Mouse (Mus musculus) thymus, postnatal 14 days (tissue): ENCODE results near the gene Mgme1.

Experiments used
- DNase-seq: peaks from one replicate; pipeline ENCODE4 v3.0.0; 2021

The Mgme1 gene

DNA sequence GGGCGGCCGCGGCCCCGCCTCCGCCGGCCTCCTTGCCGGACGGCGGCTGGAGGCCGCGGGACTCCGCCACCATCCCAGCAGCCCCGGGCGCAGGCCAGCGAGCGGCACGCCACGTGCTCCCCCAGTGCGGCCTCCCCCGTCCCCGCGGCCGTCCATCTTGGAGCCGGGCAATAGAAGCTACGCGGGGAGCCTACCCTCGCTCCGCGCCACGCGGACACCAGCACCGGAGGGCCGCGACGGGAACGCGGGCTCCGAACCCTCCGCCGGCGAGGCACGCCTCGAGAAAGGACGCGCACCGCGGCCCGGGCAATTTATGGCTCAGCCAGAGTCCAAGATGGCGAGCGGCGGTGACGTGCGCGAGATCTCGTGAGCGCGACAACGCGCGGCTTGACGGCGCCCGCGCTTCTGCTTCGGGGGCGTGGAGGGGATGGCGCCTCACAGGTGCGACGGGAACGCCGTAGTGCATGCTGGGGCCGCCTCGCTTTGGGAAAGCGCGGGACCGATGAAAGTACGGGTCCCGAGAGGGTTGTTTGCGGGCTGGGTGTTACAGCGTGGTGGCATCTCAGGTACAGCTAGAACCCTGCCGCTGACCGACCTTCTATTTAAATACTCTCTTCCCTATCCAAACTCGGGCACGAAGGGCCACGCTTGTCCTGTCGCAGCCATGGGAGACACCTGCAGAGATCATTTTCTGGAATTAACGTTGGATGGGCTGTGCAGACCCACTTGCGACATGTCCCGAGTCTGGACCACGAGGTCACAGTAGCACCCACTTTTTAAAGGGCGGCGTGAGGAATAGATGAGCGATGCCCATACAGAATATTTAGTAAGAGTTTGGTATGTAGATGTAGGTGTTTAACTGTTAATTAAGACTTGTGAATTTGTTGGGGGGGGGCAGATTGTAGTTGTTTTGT lies at the start of gene Mgme1, which contains the start of gene Snx5:
Gene Mgme1 (plus strand): TSS at position 157 of the 914 bp plus-strand sequence.
Gene Snx5 (minus strand): TSS at position 400 of the 914 bp plus-strand sequence.
- peak; percentile 95 for DNase-seq

DNA sequence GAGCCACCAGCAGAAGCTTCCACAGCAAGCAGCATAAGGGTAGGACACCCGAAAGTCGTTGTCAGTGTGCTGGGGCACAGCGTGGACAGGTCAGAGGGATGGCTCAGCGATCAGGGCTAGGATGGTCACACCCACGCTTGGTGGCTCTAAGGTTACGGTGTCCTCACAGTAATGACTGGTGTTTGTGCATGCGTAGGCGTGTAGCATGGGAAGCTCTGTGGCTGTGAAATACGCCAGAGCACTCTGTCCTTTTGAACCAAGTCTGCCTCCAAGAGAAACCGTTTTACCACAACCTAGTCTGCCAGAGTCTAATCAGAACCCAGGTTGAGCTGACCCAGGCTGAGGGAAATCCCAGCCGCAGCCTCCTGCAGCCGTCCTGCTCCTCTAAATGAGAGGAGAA lies 46.1 kb upstream of the Mgme1 start:
- no peak for DNase-seq

DNA sequence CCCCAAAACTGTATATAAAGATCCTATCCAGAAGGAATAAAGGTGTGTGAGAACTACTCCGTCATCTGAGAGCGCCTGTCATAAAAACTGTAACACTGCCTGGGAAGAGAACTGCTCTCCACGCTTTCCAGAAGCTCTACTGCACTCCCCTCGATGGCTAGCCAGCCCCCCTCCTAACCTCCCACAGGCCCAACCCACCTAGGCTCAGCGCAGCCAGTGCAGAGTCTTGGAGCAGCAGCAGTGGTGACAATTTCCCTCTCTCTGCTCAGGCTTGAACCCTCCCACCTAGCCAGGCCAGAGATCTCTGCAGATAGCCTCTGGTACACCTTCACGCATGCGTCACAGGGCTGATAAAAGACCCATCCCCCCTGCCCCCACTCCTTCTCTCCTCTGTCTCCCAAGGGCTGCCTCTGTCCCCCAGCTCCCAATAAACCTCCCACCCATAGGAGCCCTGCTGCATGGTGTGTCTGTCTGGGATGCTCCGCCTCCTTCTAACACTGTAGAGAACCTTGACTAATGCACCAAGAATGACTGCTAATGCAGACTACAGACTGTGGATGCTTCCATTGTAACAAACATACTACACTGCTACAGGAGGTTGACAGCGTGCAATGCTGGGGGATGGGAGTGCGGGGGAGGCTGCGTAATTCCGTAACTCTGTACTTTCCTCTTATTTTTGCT lies 43.4 kb upstream of the Mgme1 start:
- DNase-seq = no peak

DNA sequence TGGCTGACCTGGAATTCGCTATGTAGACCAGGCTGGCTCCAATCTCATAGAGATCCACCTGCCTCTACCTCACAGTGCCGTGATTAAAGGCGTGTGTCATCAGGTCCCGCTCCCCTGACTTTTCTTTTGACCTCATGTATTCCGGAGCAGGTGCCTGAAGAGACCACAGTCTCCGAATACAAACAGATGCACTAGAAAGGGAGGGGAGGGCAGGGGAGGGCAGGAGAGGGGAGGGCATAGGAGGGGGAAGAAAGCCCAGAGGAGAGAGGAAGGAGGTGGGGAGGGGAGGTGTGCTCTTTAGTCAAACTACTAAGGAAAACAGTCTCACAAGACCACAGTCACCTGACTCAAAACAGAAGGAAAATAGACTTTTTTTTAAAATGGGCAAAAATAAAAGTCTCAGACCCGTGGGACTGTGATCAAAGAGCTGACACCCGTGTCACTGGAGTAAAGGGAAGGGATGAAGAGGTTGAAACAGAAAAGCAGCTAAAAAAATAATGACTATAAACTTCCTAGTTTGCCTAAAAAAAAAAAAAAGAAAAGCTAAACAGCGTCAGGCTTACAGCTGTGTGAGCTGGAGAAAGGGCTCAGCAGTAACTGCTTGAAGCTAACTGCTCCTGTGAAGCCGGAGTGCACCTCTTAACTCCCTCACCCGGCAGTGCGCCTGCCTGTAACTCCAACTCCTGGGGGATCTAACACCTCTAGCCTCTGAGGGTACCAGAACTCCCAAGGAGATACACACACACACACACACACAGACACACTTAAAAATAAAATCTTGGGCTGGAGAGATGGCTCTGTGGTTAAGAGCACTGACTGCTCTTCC lies 41.7 kb upstream of the Mgme1 start:
- DNase-seq = peak; percentile 66

DNA sequence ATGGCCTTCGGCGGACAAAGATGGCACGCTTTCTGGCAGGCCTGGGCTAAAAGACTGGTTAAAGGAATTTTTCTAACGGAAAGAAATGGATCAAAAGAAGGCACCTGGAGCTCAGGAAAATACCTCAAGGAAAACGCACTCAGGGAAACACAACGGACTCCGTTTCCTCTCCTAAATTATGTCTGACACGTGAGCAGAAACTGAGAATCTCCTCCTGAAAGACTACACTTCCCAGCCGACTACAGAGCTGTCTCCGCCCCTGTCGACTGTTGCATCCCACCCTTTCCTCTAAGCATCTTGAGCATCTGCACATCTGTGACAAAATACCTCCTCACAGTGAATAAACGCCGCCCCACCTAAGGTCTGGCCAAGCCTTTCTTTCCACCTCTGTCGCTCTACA lies 40.8 kb upstream of the Mgme1 start:
- DNase-seq = no peak

DNA sequence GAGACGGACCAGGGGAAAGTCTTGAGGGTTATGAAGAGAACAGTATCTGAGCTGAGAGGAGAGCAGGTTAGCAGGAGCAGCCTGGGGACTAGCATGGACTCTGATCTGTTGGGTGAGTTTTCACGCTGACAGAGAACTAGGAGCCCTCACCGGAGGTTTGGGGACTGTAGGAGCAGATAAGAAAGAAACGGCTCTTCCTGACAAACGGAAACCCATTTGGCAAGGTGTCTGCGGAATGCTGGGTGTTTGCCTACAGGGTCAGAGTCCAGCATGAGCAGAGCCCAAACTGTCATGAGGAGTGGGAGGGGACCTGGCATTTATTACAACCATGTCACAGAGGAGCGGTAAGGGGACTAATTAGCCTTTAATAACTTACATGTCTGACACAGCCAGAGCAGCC lies 40.0 kb upstream of the Mgme1 start:
- DNase-seq = no peak

DNA sequence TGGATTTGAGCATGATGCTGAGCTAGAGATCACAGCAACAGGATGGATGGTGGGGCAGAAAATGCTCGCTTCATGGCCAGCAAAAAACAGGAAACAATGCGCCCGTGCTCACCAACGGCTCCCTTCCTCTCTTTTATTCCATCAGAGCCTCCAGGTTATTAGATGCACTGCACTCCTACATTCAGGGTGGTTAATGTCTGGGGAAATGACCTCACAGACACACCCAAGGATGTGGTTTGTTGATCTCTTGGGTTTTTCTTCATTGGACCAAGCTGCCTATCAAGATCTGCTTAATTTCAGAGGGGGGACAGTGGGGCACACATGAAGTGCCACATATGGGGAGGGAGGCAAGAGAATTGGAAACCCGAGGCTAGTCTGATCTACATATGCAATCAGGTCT lies 39.3 kb upstream of the Mgme1 start:
- no peak for DNase-seq

DNA sequence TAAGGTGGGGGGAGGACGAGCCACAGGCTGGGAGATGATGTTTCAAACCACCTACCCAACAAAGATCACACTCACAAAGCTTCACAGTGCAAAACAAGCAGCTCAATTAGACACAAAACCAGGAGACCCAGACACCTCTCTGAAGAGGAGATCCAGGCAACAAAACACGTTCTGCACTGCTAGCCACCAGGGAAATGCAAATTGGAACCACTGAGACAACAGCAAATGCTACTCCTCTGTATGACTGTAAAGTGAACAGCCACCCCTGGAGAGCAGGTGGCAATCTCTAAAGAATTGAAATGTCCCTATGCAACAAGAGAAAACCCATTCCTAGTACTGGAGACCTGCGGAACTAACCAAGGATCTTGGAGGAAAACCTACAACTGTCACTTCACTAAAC lies 36.9 kb upstream of the Mgme1 start:
- DNase-seq = no peak

DNA sequence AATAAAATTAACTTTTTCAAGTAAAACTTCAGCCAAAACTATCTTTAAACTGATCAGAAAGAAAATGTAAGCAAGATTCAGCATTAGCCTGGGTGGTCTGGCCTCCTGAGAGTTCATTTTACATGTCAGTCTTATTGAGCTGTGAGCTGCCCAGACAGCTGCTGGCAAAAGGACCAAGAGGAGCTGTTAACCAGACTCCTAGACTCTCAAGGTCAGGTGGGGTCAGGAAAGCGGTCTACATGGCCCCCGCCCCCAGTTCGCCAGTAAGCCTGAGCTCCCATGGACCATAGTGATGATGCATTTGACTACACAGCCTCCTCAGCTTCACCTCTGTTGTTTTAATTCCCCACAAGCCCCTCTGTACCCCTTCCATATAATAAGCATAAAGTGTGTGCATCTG lies 34.7 kb upstream of the Mgme1 start:
- no peak for DNase-seq

DNA sequence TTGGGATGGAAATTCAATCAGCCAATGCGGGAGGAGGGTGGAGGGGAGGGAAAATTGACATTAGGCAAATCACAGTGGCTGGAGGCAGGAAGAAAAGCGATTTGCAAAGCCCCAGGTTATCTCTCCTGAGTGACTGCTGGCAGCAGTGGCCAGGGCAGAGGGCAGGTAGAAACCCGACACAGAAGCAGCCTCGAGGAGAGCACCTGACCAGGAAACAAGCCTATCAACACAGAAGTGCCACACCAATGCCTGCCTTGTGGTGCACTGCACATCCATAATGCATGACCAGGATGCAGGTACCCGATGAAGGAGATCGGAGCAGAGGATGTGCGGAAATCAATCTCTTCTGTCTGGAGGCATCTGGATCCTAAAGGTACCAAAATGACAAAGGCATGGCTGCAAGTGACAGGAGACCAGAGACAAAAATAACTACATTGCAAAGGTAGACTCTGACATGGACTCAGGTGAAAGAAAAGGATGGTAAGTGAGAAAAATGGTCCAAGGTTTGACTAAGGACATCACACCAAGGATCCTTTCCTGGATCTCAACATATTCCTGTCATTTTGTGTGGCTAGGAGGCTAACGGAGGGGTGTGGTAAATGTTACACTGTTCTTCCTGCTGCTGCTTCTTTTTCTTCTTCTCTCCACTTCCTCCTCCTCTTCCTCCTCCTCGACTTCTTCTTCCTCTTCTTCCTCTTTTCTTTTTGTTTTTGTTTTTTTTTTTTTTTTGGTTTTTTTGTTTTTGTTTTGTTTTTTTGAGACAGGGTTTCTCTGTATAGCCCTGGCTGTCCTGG lies 33.5 kb upstream of the Mgme1 start:
- no peak for DNase-seq

DNA sequence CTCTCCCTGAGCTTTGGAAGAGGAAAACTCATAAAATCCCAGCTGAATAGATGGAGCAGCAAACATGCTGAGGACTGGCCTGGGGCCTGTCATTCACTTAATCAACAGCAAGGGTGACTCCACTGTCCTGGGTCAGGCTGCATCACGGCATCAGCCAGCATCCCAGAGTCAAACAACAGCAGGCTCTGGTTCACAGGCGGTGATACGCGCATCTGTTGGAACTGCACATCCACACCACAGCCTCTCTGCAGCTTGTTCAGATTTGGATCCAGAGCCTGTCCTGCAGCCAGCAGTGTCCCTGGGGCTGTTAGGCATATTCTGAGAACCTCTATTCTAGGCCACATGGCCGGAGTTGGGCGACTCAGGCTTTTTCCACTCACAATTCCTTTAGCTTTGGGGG lies 32.1 kb upstream of the Mgme1 start:
- DNase-seq = no peak

DNA sequence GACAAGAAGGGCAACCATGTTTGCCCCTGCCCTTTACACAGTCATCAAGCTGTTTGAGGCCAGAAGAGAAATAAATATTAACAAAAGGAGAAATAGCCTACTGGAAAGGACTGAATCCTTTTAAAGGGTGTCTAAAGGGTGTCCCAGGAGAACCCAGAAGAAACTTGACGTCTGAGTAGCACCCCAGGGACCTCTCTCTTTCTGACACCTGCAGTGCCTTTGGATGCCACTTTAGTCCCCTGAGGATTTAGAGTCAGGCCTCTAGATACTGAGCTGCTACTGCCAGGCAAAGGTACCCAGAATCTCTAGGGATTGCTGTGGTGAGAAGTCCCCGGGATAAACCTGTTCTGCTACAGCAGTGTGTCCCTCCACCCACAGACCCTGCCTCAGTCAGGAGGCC lies 31.1 kb upstream of the Mgme1 start:
- no peak for DNase-seq

DNA sequence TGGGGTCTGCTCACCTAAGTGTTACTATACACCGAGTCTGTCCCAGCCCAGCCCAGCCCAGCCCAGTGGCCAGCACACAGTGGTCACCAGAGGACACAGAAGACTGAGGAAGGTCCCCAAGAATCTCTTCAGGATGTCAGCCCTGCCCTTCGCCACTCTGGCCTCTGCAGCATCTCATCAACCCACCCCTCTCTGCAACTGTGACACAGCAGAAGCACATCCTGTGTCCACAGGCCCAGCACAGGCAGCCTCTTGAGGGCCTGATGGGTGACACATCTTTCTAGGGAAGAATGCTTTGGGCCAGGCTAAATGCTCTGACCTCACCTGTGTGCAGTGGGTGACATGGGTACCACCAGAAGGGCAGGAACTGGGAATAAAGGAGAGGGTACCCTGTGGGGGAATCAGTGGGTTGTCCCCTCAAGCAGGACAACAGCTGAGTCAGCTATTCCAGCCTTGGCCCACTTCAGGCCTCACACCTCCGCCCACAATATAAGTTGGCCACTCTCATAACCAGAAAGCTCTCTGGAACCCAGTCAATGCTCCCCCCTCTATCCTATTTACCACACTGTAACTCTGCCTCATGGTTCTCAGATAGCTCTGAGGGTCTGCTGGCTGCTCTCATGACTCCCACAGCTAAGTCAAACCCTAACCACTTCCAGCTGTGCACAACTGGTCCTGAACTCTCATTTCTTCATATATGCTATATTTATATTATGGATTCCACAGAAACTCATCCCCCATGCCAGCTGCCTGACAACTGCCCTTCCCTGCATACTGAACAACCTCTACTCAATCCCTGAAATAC lies 30.2 kb upstream of the Mgme1 start:
- DNase-seq = no peak

DNA sequence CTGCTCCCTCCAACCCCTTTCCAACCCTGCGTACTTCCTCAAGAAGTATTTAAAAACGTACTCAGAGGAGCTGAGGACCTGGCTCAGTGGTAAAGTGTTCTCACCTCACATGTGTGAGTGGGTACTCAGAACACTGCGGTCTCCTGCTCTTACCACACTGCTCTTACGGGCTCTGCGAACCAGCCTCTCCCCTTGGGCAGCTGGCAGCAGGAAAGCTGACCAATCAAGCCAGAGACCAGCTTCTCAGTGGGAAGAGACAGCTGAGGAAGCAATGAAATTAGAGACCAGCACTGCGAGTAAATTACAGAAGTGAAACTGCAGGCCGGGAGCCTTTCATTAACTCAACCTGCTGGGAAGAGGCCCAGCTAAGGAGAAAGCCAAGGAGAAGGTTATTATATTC lies 25.0 kb upstream of the Mgme1 start:
- DNase-seq = no peak

DNA sequence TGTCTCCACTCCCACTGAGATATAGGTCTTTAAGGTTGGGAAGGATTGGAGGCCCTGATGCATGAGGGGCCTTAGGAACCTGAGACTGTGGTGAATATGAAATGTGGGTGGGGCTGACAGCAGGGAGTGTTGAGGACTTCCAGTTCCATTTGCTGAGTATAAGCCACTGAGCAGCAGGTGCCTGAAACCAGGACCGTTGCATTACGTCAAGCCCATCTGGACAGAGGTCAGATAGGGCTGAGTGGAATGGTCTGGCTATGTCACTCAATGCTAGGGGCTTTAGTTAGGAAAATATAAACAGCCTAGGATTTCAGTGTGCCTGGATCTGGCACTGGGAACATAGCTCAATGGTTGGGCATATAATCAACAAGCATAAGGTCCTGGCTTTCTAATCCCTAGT lies 24.2 kb upstream of the Mgme1 start:
- no peak for DNase-seq

DNA sequence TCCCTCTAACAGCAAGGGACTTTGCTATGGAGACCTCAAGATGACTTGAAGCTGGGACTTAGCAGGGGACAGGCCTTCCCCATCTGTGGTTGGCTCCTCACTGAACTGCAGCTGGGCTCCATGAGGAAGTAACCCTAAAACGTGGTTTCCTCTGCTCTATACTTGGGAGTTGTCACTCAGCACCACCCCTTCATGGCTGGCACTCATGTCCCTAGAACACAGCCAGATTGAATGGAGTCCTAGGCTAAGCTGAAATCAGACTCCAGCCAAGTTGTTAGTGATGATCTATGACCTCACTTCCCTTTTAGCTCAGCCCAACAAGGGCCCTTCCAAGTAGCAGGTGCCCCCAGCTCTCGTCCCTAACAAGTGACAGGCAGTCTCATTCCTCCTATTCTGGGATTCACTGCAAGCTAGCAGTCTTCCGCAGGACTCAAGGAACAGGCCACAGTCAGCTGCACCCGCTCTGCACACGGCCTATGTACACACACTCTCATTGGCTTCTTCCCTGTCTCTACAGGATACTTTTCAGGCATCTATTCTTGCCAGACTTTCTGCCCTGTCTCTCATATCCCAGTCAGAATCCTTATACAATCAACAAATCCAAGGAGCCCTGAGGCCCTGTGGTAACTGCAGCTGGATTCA lies 23.0 kb upstream of the Mgme1 start:
- no peak for DNase-seq

DNA sequence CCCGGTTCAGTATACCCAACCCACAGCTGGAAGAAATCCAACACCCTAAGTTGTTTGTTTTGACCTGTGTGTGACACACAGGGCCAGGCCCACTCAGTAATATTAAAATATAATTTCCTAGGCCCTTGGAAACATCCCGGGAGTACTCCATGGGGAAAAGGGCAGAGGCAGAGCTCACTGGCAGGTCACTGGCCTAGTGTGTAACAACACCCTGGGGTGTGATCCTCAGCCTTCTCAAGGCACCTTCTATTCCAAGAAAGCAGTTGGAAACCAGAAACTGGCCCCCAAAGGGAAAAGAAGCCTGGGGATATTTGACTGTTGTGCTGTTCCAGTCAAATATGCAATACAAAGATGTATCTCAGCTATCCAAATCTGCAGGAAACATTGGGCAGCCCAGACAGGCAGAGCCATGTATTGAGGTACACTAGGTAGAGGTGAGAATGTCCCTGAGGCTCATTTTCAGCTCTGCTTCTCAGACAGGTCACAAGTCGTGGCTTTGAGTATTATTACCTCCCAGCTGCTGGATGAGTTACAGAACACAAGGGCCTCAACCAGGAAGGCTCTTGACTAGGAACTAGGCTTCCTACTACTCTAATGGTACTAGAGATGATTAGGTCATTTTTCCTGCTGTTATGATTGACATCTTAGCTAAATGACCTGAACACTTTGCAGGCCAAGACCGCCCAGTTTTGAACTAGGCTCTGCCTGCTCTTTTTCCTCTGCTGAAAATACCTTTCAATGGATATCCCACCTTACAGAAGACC lies 21.7 kb upstream of the Mgme1 start:
- no peak for DNase-seq

DNA sequence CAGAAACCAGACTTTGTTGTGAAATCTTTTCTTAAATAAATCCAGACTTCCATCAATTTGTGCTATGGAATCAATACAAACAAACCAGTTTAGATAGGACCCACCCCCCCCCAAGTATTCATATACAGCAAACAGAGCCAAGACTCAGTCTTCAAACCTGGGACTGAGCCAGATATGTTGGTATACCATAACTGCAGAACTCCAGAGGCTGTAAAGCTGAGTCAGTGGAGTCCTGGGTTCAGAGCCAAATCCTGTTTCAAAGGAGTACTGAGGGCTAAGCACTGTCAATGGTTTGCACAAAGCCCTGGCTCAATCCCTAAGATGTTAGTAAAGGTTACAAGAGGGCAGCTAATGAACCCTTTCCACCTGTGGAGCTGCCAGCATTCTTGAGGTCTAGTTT lies 20.4 kb upstream of the Mgme1 start:
- no peak for DNase-seq

DNA sequence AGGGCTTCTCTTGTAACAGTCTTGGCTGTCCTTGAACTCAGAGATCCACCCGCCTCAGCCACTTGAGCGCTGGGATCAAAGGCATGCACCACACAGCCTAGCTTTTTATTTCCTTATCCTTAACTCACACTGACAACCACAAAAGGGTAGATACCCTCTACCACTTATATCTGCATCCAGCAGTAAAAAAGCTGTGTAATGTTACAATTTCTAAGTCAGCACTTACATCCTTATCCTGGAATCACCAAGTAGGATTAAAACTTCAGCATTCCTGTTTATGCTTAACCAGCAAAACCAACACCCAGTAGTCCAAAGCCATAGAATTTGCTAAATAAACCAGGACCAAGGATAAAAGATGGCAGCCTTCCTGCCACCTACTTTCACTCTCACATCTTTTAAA lies 7.6 kb upstream of the Mgme1 start:
- no peak for DNase-seq

DNA sequence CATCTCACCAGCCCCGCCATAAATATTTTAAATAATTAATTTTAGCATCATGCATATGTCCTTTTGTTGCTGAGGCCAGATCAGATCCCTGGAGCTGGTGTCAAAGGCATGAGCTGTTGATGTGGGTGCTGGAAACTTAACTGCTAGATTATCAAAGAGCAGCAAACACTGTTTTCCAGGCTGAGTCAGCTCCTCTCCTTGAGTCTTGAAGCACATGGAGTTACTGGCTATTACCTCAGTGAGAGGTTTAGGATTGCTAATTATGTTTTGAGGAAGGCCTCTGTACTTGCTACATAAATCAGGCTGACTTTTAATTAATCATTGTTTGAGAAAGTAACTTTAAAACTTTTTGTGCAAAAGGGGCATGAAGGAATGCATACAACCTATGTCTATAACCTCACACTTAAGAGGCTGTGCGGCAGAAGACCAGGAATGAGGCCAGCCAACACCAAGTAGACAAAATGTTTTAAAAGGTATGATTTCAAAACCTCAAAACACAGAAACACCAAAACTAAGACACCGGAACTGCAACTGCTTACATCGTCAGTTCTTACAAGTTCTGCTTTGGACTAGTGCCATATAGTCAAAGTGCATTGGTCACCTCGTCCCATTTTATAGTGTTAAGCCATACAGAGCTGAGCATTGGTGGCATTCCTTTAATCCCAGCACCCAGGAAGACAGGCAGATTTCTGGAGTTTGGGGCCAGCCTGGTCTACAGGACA lies 5.9 kb upstream of the Mgme1 start:
- DNase-seq = no peak
